Mouse (Mus musculus): ENCODE measurements at regions not wholly inside any gene's neighbourhood (a gene's known extent, or its start where the extent isn't known, plus 50 kb on each side); places are given as distances from the start of the nearest gene placed in this dataset.

DNA sequence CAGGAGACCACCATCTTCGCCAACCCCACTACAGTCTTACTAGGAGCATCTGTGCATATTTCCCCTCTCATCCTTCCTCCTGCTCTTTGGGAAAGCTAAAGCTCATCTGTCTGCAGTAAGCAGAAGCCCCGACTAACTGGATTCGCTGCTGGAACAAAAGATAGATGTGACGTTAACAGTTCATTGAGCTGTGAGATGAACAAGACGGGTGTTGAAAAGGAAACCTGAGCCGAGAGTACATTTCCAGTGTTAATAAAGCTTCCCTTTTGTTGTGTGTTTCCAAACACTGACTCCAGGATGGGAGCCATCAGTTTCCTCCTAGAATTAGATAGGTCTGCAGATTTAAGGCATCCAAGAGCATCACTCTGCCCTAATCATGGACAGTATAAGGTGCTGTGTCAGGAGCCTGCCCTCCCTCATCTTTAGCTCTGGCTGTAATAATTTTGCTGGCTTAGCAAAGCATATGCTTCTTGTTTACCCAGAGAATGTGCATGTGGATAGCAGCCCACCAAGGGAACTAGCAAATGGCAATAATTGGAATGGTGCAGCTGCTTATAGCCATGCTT is 389.3 kb downstream of the Cdk5rap2 start:
- Histone ChIP-seq H3K4me1 (replicated peaks; ENCODE audit: control insufficient read depth in 2 of 2, insufficient read depth in 2 of 2, low read length in 1 of 2) (no peaks in the 10 kb centered on the region), H3K4me3 (ENCODE audit: insufficient read depth in 1 of 2, low read depth in 2 of 2, low read length in 2 of 2) (no peak overlapping the region), H3K4me2 (ENCODE audit: low read depth) (no peak overlapping the region), H3K9me3 (ENCODE audit: control insufficient read depth, low read length) (no peaks in the 10 kb centered on the region; the same call in 1 of the 2 replicates), H3K27me3 (ENCODE audit: control insufficient read depth, insufficient read depth, low read length) (no peaks in the 10 kb centered on the region), H3K27ac (no peak overlapping the region), H3K36me3 (replicated peaks; ENCODE audit: control insufficient read depth, insufficient read depth, low read depth) (no peaks in the 10 kb centered on the region), H3K9ac (replicated peaks) (no peak overlapping the region)
- no peak for TF ChIP-seq CTCF (IDR thresholded peaks at IDR 0.05; ENCODE audit: low read depth)
- no peak for TF ChIP-seq EP300 (IDR thresholded peaks at IDR 0.05; ENCODE audit: low read depth)
- 63% methylated on average over 6 of the region's 6 CpGs for WGBS (ENCODE audit: insufficient replicate concordance)
- no peak for ATAC-seq (ENCODE audit: insufficient read depth)
- DNase-seq (ENCODE audit: low read depth in 3 of 3, low spot score in 3 of 3) = no peak

DNA sequence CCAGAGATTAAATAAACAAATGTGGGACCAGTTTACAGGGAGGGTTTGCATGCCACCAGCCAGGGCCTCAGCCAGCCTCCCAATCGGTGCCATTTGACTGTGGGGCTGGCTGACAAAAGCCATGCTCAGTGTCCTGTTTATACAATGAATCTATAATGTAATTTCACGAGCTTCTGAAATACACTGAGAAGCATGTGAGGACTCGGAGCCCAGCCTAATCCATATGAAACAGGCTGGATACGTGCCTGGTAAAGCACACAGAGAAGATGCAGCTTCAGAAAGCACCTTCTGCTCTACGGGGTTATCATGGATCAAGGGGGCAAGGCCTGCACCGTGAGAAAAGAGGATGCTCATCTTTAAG is 398.0 kb downstream of the Cdk5rap2 start:
- Histone ChIP-seq H3K27ac (no peak overlapping the region), H3K27me3 (ENCODE audit: control insufficient read depth, insufficient read depth, low read length) (no peaks in the 10 kb centered on the region), H3K9me3 (ENCODE audit: control insufficient read depth, low read length) (no peaks in the 10 kb centered on the region), H3K9ac (replicated peaks) (no peak overlapping the region), H3K4me1 (replicated peaks; ENCODE audit: control insufficient read depth in 2 of 2, insufficient read depth in 2 of 2, low read length in 1 of 2) (no peaks in the 10 kb centered on the region), H3K4me3 (ENCODE audit: insufficient read depth in 1 of 2, low read depth in 2 of 2, low read length in 2 of 2) (no peak overlapping the region), H3K4me2 (ENCODE audit: low read depth) (no peak overlapping the region), H3K36me3 (replicated peaks; ENCODE audit: control insufficient read depth, insufficient read depth, low read depth) (no peaks in the 10 kb centered on the region)
- 52% methylated on average over 6 of the region's 6 CpGs for WGBS (ENCODE audit: insufficient replicate concordance)
- no peak for DNase-seq (ENCODE audit: low read depth in 3 of 3, low spot score in 3 of 3)
- no peak for ATAC-seq (ENCODE audit: insufficient read depth)
- TF ChIP-seq EP300 (IDR thresholded peaks at IDR 0.05; ENCODE audit: low read depth) (no peak), CTCF (IDR thresholded peaks at IDR 0.05; ENCODE audit: low read depth) (no peak)

DNA sequence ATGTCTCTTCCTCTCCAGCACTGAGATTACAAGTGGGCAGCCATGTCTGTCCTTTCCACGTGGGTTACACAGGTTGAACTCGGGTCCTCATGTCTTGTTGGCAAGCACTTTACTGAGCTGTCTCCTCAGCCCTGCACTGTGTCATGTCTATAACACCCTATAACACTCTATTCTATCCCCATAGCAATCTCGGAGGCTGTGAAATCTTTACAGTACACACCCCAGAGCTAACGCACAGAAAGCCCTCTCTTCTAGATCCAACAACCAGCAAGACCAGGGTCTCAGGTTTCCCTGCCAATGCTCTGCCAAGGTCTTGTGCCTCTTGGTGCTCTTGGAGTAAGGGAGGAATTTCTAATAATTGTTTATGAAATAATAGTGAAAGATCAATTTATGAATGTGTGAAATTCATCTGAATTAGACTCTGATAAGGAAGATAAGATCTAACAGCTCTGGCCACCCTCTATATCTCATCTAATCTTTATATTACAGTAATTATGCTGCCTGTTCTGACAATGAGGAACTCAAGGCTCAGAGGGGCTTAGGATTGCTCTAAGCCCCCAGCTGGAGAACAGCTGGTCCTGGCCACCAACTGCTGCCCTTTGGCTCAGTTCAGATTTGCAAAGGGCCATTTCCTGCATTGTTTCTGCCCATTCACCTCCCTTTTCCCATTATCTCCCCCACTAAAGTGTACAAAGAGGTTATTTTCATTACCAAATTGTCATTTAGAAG is 398.6 kb downstream of the Cdk5rap2 start:
- no peak overlapping the region for H3K9ac ChIP-seq (replicated peaks)
- H3K4me3 ChIP-seq (ENCODE audit: insufficient read depth in 1 of 2, low read depth in 2 of 2, low read length in 2 of 2) = no peak overlapping the region
- no peak overlapping the region for H3K4me2 ChIP-seq (ENCODE audit: low read depth)
- no peak for ATAC-seq (ENCODE audit: insufficient read depth)
- H3K9me3 ChIP-seq (ENCODE audit: control insufficient read depth, low read length) = no peaks in the 10 kb centered on the region
- H3K27ac ChIP-seq = no peak overlapping the region
- DNase-seq (ENCODE audit: low read depth in 3 of 3, low spot score in 3 of 3) = no peak
- H3K4me1 ChIP-seq (replicated peaks; ENCODE audit: control insufficient read depth in 2 of 2, insufficient read depth in 2 of 2, low read length in 1 of 2) = no peaks in the 10 kb centered on the region
- H3K36me3 ChIP-seq (replicated peaks; ENCODE audit: control insufficient read depth, insufficient read depth, low read depth) = no peaks in the 10 kb centered on the region
- H3K27me3 ChIP-seq (ENCODE audit: control insufficient read depth, insufficient read depth, low read length) = no peaks in the 10 kb centered on the region
- TF ChIP-seq CTCF (IDR thresholded peaks at IDR 0.05; ENCODE audit: low read depth) (no peak), EP300 (IDR thresholded peaks at IDR 0.05; ENCODE audit: low read depth) (no peak)
- 63% methylated on average over 4 of the region's 4 CpGs for WGBS (ENCODE audit: insufficient replicate concordance)

DNA sequence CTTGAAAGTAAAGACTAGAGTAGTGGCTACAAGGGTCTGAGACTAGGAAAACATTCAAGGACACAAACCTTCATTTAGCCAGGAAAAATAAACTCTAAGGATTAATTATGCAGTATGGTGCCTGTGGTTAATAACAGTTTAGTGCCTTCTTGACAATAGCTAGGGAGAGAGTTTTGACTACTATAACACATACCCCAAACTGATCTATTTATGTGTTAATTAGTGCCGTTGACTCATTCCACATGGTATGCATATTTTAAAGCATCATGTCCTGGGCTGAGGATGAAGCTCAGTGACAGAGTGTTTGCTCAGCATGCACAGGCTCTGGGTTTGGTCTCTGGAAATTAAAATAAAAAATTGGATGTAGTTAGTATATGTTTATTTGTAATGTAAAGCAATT is 399.8 kb downstream of the Cdk5rap2 start:
- Histone ChIP-seq H3K9ac (replicated peaks) (no peak overlapping the region), H3K4me1 (replicated peaks; ENCODE audit: control insufficient read depth in 2 of 2, insufficient read depth in 2 of 2, low read length in 1 of 2) (no peaks in the 10 kb centered on the region), H3K4me2 (ENCODE audit: low read depth) (no peak overlapping the region), H3K27me3 (ENCODE audit: control insufficient read depth, insufficient read depth, low read length) (no peaks in the 10 kb centered on the region), H3K27ac (no peak overlapping the region), H3K4me3 (ENCODE audit: insufficient read depth in 1 of 2, low read depth in 2 of 2, low read length in 2 of 2) (no peak overlapping the region), H3K9me3 (ENCODE audit: control insufficient read depth, low read length) (no peaks in the 10 kb centered on the region), H3K36me3 (replicated peaks; ENCODE audit: control insufficient read depth, insufficient read depth, low read depth) (no peaks in the 10 kb centered on the region)
- TF ChIP-seq CTCF (IDR thresholded peaks at IDR 0.05; ENCODE audit: low read depth) (no peak), EP300 (IDR thresholded peaks at IDR 0.05; ENCODE audit: low read depth) (no peak)
- DNase-seq (ENCODE audit: low read depth in 3 of 3, low spot score in 3 of 3) (no peak), ATAC-seq (ENCODE audit: insufficient read depth) (no peak)
- 59% methylated on average over 1 of the region's 1 CpGs for WGBS (ENCODE audit: insufficient replicate concordance)

GRCm38 (mm10) chr4:70004966-70005365 is 405.3 kb downstream of the Cdk5rap2 start:
- Histone ChIP-seq H3K36me3 (replicated peaks; ENCODE audit: control insufficient read depth, insufficient read depth, low read depth) (no peaks in the 10 kb centered on the region), H3K4me2 (ENCODE audit: low read depth) (no peak overlapping the region), H3K4me1 (replicated peaks; ENCODE audit: control insufficient read depth in 2 of 2, insufficient read depth in 2 of 2, low read length in 1 of 2) (no peaks in the 10 kb centered on the region), H3K9ac (replicated peaks) (no peak overlapping the region), H3K27ac (no peak overlapping the region), H3K27me3 (ENCODE audit: control insufficient read depth, insufficient read depth, low read length) (no peaks in the 10 kb centered on the region), H3K9me3 (ENCODE audit: control insufficient read depth, low read length) (no peaks in the 10 kb centered on the region), H3K4me3 (ENCODE audit: insufficient read depth in 1 of 2, low read depth in 2 of 2, low read length in 2 of 2) (no peak overlapping the region)
- ATAC-seq (ENCODE audit: insufficient read depth) (no peak), DNase-seq (ENCODE audit: low read depth in 3 of 3, low spot score in 3 of 3) (no peak)
- TF ChIP-seq CTCF (IDR thresholded peaks at IDR 0.05; ENCODE audit: low read depth) = no peak
- no peak for TF ChIP-seq EP300 (IDR thresholded peaks at IDR 0.05; ENCODE audit: low read depth)

All from liver, embryonic 14.5 days (tissue).